Mouse (Mus musculus) brain, embryonic 14.5 days (tissue): ENCODE measurements at regions not wholly inside any gene's neighbourhood (a gene's known extent, or its start where the extent isn't known, plus 50 kb on each side); places are given as distances from the start of the nearest gene placed in this dataset.
"Not testable (repeated sequence)": the region's sequence is repeated elsewhere in the genome, so short reads cannot be mapped to it uniquely, and the experiment has no call there.

Experiments used
- DNase-seq: peaks from one replicate; pipeline ENCODE4 v3.0.0-alpha.2; 2011; ENCODE audit warnings: low read depth
- CTCF ChIP-seq: fragments of 200-500 bp; IDR thresholded peaks from 2 replicates; pipeline ENCODE4 v1.5.1; 2012; ENCODE audit warnings: inconsistent platforms, mild to moderate bottlenecking, moderate library complexity, borderline replicate concordance; ENCODE audit not compliant: insufficient read depth, insufficient read length; ENCODE audit errors: extremely low read depth
- POLR2A ChIP-seq: fragments of 200-500 bp; IDR thresholded peaks from 2 replicates; pipeline ENCODE4 v1.6.1; 2012; ENCODE audit warnings: mild to moderate bottlenecking, inconsistent platforms, borderline replicate concordance; ENCODE audit not compliant: poor library complexity, insufficient read depth, insufficient read length, severe bottlenecking; ENCODE audit errors: extremely low read depth

DNA sequence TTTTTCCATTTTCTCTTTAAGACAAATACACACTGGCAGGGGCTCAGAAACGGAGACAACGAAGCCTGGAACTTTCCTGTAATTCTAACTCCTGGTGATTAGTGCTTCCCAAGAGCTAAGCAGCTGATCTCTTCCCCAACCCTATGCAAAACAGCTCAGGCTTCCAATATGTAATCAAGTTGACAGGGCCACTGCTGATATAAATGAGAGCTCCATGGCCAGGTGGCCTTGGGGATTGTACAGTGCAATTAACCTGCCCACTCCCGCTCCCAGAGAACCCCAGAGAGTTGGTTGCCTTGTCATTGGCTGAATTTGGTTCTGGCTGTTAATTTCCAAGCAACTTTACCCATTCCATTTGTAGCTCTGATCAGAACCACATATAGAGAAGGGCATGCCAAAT is 67.8 kb downstream of the 4933415F23Rik start:
- no peak for TF ChIP-seq CTCF
- TF ChIP-seq POLR2A: no peak
- DNase-seq: peak; percentile 10

DNA sequence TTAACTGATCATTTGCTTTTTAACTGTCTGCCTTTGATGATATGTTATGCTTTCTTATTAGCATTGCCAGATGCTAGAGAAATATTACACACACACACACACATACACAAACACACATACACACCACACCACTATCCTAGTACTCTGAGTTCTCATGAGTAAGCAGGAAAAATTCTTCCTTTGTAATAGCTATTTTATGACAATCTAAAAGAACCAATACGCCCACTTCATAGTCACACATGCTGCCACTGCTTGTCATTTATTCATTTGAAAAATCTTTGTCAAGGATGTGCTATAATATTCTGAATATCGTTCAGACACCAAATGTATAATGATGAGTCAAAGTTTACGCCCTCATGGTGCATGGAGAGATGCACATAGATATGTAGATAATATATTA is 78.5 kb downstream of the 4933415F23Rik start:
- TF ChIP-seq POLR2A: no peak
- TF ChIP-seq CTCF: no peak
- DNase-seq: no peak

DNA sequence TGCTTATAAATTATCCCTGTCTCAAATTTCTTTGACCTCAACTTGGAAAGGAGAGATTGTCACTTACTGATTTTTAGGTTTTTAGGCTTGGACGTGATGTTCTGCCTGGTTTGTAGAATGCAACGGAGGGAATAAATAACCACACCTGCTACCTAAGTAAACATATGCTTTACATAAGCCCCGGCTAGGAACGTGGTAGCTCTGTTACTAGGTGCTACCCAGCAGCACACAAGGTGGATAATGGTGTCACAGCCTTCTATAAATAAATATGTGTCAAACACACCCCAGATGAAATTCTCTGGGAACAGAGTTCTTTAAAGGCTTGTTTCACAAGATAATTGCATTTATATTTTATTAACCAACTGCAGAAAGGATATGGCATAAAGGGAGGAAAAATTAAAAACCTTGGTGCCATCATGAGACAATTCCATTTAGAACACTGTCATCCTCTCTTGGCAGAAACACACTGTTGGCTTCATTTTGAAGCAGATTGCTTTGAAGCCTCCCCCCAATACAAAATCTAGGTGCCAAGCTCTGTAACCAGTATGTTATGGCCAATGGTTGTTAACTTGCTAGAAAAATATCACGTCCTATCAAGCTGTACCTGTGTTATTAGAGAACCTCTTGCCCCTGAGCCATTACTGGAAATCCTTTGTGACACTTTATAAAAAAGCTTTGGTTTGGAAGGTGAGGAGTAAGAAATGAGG is 94.1 kb downstream of the 4933415F23Rik start:
- peak; percentile 35 for DNase-seq
- no peak for TF ChIP-seq CTCF
- TF ChIP-seq POLR2A: no peak

DNA sequence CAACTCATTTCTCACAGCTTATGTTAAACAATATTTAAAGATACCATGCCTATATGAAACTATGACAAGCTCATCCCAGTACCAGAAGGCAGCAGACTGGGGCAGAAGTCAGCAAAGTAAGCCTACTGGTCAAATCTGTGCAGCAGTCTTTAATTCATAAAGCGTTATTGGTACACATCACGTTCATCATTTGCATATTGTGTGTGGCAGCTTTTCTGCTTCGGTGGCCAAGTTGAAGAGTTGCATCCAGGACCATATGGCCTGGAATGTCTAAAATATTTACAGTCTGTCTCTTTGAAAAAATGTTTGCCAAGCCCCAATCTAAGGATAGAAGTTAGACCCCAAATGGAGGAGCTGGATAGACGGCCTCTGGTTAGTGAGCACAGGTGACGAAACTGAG is 97.2 kb downstream of the 4933415F23Rik start:
- no peak for TF ChIP-seq POLR2A
- no peak for TF ChIP-seq CTCF
- DNase-seq: peak; percentile 50

DNA sequence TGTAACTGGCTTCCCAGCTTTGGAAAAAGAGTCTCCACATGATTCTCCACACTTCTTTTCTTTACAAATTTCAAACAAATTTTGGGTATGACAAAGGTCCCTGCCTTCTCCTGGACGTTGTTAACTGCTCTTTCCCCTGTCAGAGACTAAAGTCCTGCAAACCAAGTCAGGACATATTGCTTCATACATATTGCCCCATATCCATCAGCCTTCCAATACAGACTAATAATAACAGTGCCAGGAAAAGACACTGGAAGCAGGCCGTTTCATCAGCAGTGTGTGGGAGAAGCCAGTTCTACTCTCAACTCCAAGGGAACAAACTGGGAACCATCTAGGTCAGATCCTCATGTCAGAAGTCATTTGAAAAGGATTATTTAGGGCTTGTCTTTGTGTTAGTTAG is 105.4 kb downstream of the 4933415F23Rik start:
- TF ChIP-seq CTCF (no peak), POLR2A (no peak)

DNA sequence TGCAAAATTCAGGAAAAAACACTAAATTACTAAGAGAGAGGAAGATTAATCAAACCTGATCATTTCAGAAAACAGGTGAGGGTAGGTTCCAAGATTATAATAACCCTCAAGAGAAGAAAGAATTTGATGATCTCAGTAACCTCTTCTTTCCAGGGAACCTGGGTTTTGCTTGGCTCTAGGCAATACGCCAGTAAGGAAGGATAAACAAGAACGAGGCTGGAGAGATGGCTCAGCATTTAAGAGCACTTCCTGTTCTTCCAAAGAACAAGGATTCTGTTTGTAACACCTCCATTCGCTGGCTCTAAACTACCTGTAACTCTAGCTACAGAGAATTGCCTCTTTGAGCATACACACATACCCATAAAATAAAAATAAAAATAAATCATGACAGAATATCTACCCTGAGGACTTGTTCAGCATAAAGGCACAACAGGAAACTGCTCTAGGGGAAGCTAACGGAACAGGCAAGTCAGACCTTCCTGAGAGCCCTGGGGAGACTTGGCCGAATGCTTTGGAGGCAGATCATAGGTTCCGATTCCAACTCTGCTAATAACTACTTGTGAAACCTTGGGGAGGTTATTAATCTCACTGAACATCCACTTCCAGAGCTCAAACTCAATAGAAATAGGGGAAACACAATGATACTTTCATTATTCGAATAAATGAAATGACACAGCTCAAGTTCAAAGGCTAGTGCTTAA is 112.4 kb downstream of the 4933415F23Rik start:
- TF ChIP-seq POLR2A: no peak
- TF ChIP-seq CTCF: no peak
- no peak for DNase-seq

More for the DNA sequence above, 105.4 kb downstream of the 4933415F23Rik start:
- no peak for DNase-seq

DNA sequence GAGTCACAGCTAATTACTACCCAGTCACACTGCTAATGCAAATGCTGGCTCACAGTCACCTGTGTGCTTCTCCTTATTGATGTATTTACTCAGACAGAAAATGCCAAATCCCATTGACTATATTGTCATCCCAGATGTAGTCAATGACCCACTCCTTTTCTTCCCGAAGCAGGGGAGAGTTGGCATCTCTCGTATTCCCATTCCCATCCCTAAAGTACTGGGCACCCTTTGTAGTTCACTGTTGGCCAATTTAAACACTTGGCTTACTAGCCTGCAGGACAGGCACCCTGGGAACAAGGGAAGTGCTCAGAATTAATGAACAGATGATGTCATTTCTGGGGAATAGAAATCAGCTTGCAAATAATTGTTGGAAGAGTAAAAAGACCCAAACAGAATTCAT is 114.5 kb downstream of the 4933415F23Rik start:
- no peak for TF ChIP-seq POLR2A
- no peak for TF ChIP-seq CTCF
- DNase-seq: peak; percentile 34

DNA sequence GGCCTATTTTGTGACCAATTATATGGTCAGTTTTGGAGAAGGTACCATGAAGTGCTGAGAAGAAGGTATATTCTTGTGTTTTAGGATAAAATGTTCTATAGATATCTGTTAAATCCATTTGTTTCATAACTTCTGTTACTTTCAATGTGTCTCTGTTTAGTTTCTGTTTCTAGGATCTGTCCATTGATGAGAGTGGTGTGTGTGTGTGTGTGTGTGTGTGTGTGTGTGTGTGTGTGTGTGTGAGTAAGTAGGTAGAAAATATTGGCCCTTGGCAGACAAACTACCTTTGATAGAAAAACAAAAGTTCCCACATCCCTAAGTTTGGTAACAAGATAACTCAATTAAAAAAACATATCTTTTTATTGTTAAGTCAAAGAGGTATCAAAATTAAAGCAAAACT is 117.8 kb downstream of the 4933415F23Rik start:
- not testable (repeated sequence) for DNase-seq

DNA sequence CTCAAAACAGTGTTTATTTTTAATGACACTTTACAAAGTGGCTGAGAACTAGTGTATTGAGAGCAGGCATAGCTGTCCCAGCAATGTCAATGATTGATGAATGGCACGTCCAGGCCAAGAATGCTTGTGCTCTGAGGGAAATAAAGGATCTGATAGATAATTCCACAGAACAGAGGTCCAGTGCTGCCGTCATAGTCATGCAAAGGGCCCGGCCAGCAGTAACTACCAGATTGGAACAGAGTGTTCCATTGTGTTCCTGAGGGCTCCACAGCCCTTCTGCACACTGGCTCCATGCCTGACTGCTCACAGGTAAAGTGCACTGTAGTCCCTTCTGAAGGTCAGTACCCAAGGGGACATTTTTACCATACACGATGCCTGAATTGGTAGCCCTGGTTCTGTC is 127.1 kb downstream of the 4933415F23Rik start:
- no peak for TF ChIP-seq CTCF
- TF ChIP-seq POLR2A: no peak
- DNase-seq: no peak

DNA sequence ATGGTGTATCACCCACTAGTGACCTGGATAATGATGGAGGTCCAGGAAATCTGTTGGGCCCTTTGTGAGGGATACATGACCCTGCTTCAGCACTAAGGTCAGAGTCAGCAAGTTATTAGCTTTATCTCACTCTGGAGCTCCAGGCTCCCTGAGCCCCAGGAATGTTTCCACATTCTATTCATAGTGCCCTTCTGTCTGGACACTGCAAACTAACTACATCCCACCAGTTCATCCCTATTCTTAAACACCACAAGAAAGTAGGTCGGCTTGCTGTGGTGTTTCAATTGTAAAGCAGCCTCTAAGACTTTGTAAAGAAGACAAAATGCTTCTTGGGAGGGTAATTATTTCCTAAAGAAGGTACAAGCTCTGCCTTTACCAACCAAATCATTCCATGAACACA is 138.2 kb upstream of the Rims1 start:
- TF ChIP-seq POLR2A (no peak), CTCF (no peak)
- DNase-seq: no peak

DNA sequence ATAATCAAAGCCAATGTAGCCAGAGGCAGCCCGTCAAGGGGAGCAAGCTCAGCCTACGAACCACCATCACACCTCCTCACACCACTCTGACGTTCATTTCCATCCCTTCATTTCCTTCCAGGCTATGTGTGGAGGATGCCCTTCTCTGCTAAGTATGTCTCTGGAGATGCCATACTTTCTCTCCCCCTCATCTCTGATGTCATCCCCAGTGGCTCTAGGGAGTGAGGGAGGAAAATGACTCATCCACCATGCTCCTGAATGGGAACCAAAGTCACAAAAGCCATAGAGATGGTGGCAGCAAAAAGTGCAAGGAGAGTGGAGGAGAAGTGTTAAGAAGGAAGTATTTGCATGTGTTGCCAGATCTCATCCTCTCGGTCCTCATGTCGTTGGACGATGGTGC is 134.0 kb upstream of the Rims1 start:
- DNase-seq: no peak
- TF ChIP-seq POLR2A (no peak), CTCF (no peak)

DNA sequence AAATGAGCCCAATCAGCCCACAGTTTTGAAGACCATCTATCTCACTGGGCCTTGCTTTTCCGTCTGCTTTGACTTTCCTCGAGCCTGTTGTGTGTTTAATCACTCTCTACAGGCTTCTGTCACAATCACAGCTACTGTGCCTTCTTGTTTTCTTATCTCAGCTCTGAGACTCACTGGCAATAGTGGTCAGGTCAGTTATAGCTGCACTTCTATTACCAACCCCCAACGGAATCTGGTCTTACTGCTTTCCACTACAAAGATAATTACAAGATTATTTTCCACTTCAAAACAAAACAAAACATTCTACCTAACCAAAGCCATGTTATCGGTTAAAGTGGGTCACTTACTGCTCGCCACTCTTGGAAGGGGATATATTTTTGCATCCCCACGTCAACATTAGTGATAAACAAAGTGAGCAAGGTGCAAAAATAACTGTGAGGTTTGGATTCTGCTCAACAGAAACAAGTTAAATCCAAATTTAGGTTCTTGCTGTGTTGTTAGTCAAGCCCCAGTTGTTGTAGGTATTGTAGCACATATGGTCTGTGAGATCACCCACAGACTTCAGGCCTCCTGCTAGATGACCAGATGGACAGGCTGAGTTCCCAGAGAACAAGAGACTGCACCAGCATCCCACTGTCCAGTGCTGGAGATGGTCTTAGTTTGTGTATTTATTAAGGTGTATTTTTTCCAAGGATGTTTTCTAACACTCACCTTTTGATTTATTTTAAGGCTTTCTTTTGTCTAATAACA is 125.5 kb upstream of the Rims1 start:
- no peak for DNase-seq
- TF ChIP-seq CTCF: no peak
- TF ChIP-seq POLR2A: no peak

DNA sequence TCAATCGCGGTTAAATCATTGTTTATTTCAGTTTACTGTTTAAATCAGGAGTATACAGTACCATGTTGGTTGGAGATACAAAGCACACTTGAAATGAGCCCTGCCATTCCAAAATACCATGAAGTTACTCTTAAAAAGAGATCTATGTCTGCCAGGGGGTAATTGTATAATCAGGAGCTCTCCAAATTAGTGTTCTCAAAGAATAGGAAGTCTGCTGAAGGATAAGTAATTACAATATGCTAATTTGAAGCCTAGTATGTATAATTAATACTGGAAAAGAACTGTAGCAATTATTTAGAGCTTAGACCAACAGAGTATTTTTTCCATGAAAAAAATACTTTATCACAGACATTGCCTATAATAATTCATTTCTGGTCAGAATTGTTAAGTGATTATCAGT is 97.2 kb upstream of the Rims1 start:
- DNase-seq: peak; percentile 43
- TF ChIP-seq CTCF (no peak), POLR2A (no peak)
